Mouse (Mus musculus) lung, postnatal 25 days (tissue): Measurements from ENCODE around the gene Smagp.

Source experiments
- DNase-seq: peaks from one replicate; pipeline ENCODE4 v3.0.0; 2022; ENCODE audit warnings: low spot score

Gene Smagp

GRCm38 (mm10) chr15:100636700-100637501 is at the start of gene Smagp:
TSS of gene Smagp (minus strand) at chr15:100636940.
- peak; percentile 54 for DNase-seq

- DNase-seq: no peak
Observed at GRCm38 (mm10) chr15:100686434-100686833, 49.7 kb upstream of the Smagp start.

- no peak for DNase-seq
Observed at GRCm38 (mm10) chr15:100685849-100686248, 49.1 kb upstream of the Smagp start.

- DNase-seq: no peak
Observed at GRCm38 (mm10) chr15:100685255-100685654, 48.5 kb upstream of the Smagp start.

- DNase-seq: no peak
Observed at GRCm38 (mm10) chr15:100684450-100684849, 47.7 kb upstream of the Smagp start.

GRCm38 (mm10) chr15:100683041-100683440 is 46.3 kb upstream of the Smagp start:
- DNase-seq: peak; percentile 85

GRCm38 (mm10) chr15:100681770-100682169 is 45.0 kb upstream of the Smagp start:
- DNase-seq: no peak

- no peak for DNase-seq
Observed at GRCm38 (mm10) chr15:100680381-100680780, 43.6 kb upstream of the Smagp start.

- peak; percentile 37 for DNase-seq
Observed at GRCm38 (mm10) chr15:100679005-100679404, 42.3 kb upstream of the Smagp start.

- DNase-seq: peak; percentile 39
Observed at GRCm38 (mm10) chr15:100678581-100678980, 41.8 kb upstream of the Smagp start.

GRCm38 (mm10) chr15:100677675-100678074 is 40.9 kb upstream of the Smagp start:
- no peak for DNase-seq

GRCm38 (mm10) chr15:100676521-100676920 is 39.8 kb upstream of the Smagp start:
- DNase-seq: no peak

- no peak for DNase-seq
Observed at GRCm38 (mm10) chr15:100675486-100675885, 38.7 kb upstream of the Smagp start.

GRCm38 (mm10) chr15:100674566-100674965 is 37.8 kb upstream of the Smagp start:
- no peak for DNase-seq

- DNase-seq: no peak
Observed at GRCm38 (mm10) chr15:100673585-100674391, 37.0 kb upstream of the Smagp start.

- DNase-seq: no peak
Observed at GRCm38 (mm10) chr15:100670833-100671232, 34.1 kb upstream of the Smagp start.

GRCm38 (mm10) chr15:100670004-100670403 is 33.3 kb upstream of the Smagp start:
- DNase-seq: no peak

- DNase-seq: peak; percentile 72
Observed at GRCm38 (mm10) chr15:100669337-100669736, 32.6 kb upstream of the Smagp start, which contains the start of gene Bin2. TSS of gene Bin2 (minus strand) at chr15:100669553.

- DNase-seq: no peak
Observed at GRCm38 (mm10) chr15:100667871-100668545, 31.3 kb upstream of the Smagp start.

- DNase-seq: no peak
Observed at GRCm38 (mm10) chr15:100667420-100667819, 30.7 kb upstream of the Smagp start.

GRCm38 (mm10) chr15:100666851-100667250 is 30.1 kb upstream of the Smagp start:
- DNase-seq: no peak

- peak; percentile 39 for DNase-seq
Observed at GRCm38 (mm10) chr15:100666219-100666696, 29.5 kb upstream of the Smagp start.
